Mouse (Mus musculus): ENCODE measurements around the gene Ctc1. TPM values are rescaled to one million over a fixed set of nuclear protein-coding genes. Genes with fewer than 3 reads are reported as not detected.

Gene Ctc1
- total RNA-seq, 2 experiments from 2014 or later = 48.1 to 49.2 TPM

GRCm38 (mm10) chr11:69076572-69076971 is 60.9 kb downstream of the Ctc1 start:
- DNase-seq (ENCODE audit: extremely low spot score in 1 of 2, low spot score in 2 of 2) = peak in 1 of 2 experiments; percentile 11
- intact Hi-C loops (cut with DNase I) = no loop called here

GRCm38 (mm10) chr11:69077316-69077715 is 61.6 kb downstream of the Ctc1 start:
- no peak for DNase-seq (ENCODE audit: extremely low spot score in 1 of 2, low spot score in 2 of 2)
- intact Hi-C loops (cut with DNase I) = no loop called here

GRCm38 (mm10) chr11:69078041-69078440 is 62.3 kb downstream of the Ctc1 start:
- intact Hi-C loops (cut with DNase I) = no loop called here
- no peak for DNase-seq (ENCODE audit: extremely low spot score in 1 of 2, low spot score in 2 of 2)

DNA sequence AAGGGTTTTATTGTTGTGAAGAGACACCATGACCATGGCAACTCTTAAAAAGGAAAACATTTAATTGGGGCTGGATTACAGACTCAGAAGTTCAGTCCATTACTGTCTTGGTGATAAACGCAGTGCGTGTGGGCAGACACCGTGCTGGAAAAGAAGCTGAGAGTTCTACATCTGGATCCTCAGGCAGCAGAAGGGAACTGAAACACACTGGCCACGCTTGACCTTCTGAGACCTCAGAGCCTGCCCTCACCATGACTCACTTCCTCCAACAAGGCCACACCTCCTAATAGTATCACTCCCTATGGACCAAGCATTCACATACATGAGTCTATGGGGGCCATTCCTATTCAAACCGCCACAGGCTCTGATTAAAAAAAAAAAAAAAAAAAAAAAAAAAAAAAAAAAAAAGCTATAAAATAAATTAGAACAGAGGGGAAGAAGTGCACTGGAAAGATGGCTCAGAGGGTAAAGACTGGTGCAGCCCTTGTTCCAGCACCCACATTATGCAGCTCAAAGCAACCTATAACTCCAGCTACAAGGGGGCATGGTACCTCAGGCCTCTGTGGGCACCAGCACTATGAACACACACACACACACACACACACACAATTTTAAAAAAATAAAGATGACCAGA is 63.2 kb downstream of the Ctc1 start:
- intact Hi-C loops (cut with DNase I) = no loop called here
- DNase-seq (ENCODE audit: extremely low spot score in 1 of 2, low spot score in 2 of 2) = no peak

DNA sequence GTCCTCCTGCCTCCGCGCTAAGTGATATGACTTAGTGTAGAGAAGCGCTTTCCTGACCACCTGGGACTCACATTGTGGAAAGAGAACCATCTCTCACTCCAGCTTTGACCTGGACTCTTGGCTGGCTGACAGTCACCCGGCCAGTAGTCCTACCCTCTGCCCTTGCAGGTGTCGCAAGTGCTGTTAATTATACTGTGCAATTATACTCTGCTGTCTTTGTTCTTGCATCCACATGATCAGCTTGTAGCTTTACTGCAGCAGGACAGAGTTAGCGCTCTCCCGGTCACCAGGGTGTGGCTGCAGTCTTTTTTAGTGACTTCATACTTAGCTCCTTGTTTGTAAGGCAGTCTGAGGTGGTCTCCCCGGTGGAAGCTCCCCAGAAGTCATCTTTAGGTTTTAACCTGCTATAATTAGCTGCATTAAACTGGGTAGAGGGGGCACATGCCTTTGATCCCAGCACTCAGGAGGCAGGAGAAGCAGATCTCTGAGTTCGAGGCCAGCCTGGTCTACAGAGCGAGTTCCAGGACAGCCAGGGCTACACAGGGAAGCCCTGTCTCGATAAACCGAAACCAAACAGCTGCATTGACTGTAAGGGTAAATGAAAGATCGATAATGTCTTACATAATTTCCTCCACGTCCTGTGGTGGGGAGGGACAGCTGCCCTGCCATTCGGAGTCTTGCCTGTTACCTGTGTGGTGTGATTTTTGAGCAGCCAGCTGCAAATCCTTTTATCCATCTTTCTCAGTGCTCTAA is 64.6 kb downstream of the Ctc1 start:
- intact Hi-C loops (cut with DNase I) = no loop called here
- no peak for DNase-seq (ENCODE audit: extremely low spot score in 1 of 2, low spot score in 2 of 2)

DNA sequence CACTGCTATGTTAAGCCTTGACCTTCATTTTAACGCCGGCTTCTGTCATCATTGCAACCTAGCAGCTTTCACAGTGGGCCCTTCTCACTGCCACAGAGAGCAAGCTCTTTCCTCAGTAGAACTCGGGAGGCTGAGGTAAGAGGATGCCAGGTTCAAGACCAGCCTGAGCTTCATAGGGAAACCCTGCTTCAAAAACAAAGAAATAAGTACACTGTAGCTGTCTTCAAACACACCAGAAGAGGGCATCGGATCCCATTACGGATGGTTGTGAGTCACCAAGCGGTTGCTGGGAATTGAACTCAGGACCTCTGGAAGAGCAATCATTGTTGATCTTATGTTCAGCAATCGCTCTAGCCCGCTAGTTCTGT is 65.1 kb downstream of the Ctc1 start:
- no peak for DNase-seq (ENCODE audit: extremely low spot score in 1 of 2, low spot score in 2 of 2)
- intact Hi-C loops (cut with DNase I) = no loop called here

- no peak for DNase-seq (ENCODE audit: extremely low spot score in 1 of 2, low spot score in 2 of 2)
- intact Hi-C loops (cut with DNase I) = no loop called here
Observed at GRCm38 (mm10) chr11:69081613-69082012, 65.9 kb downstream of the Ctc1 start.

- intact Hi-C loops (cut with DNase I) = no loop called here
- DNase-seq (ENCODE audit: extremely low spot score in 1 of 2, low spot score in 2 of 2) = no peak
Observed at GRCm38 (mm10) chr11:69085608-69086007, 69.9 kb downstream of the Ctc1 start.

Small RNA genes lying within 50 kb of the gene (microRNA-seq; reads per million reads assigned to microRNA genes)
- 1.4 reads per million for gene Mir3062

Other genes starting within 250 kb of the Ctc1 start
- 10 to 100 TPM; 91.6 to 95.6 TPM for gene Ndel1, start 144.1 kb upstream of the Ctc1 start, total RNA-seq (2021)
- not detected for gene Rnf222, start 127.4 kb upstream of the Ctc1 start, total RNA-seq (2021)
- gene Rpl26, start 114.3 kb upstream of the Ctc1 start, total RNA-seq (2021) = 100 to 1,000 TPM; 701 to 756 TPM
- gene Odf4, start 88.8 kb upstream of the Ctc1 start, total RNA-seq (2021) = 1 to 10 TPM in 1 of 2 experiments, under 1 TPM in 1; 0.73 to 1.2 TPM
- 10 to 100 TPM; 21.1 to 25.3 TPM for gene Arhgef15, start 58.4 kb upstream of the Ctc1 start, total RNA-seq (2021)
- 1 to 10 TPM; 3.2 to 3.6 TPM for gene Slc25a35, start 47.8 kb upstream of the Ctc1 start, total RNA-seq (2021)
- gene Rangrf, start 40.7 kb upstream of the Ctc1 start, total RNA-seq (2021) = 10 to 100 TPM; 17.2 to 17.5 TPM
- 10 to 100 TPM; 24.4 to 28.1 TPM for gene Pfas, start 7.5 kb upstream of the Ctc1 start, total RNA-seq (2021)
- gene Aurkb, start 29.7 kb downstream of the Ctc1 start, total RNA-seq (2021) = 1 to 10 TPM; 3.0 to 3.1 TPM
- 10 to 100 TPM; 21.9 to 25.5 TPM for gene Borcs6, start 43.8 kb downstream of the Ctc1 start, total RNA-seq (2021)
- gene Tmem107, start 54.9 kb downstream of the Ctc1 start, total RNA-seq (2021) = 10 to 100 TPM; 12.0 to 12.1 TPM
- 1,000 to 10,000 TPM; 1,124 to 1,163 TPM for gene Vamp2, start 72.6 kb downstream of the Ctc1 start, total RNA-seq (2021)
- 10 to 100 TPM; 71.2 to 83.9 TPM for gene Per1, start 79.3 kb downstream of the Ctc1 start, total RNA-seq (2021)
- gene Hes7, start 104.5 kb downstream of the Ctc1 start, total RNA-seq (2021) = under 1 TPM; 0.57 to 0.73 TPM
- under 1 TPM; 0.51 to 0.64 TPM for gene 9130213A22Rik, start 106.7 kb downstream of the Ctc1 start, total RNA-seq (2021)
- gene Aloxe3, start 110.0 kb downstream of the Ctc1 start, total RNA-seq (2021) = 1 to 10 TPM; 8.6 to 10.0 TPM
- under 1 TPM; 0.45 to 0.69 TPM for gene Alox12b, start 141.1 kb downstream of the Ctc1 start, total RNA-seq (2021)
- 1 to 10 TPM; 3.5 to 3.6 TPM for gene Alox8, start 181.9 kb downstream of the Ctc1 start, total RNA-seq (2021)
- under 1 TPM; 0.49 to 0.71 TPM for gene Gucy2e, start 221.1 kb downstream of the Ctc1 start, total RNA-seq (2021)

Data from left cerebral cortex, postnatal 10 days (tissue).